Mouse (Mus musculus) spleen, embryonic (tissue): ENCODE data around the gene Shox2.

Experiments used
- CTCF ChIA-PET: fragments of 350-600 bp; sonication (Branson Sonifier 250); formaldehyde crosslinking; loops from one replicate; lab custom pipeline; 2022; lab: Charles Lee

Shox2 gene

DNA sequence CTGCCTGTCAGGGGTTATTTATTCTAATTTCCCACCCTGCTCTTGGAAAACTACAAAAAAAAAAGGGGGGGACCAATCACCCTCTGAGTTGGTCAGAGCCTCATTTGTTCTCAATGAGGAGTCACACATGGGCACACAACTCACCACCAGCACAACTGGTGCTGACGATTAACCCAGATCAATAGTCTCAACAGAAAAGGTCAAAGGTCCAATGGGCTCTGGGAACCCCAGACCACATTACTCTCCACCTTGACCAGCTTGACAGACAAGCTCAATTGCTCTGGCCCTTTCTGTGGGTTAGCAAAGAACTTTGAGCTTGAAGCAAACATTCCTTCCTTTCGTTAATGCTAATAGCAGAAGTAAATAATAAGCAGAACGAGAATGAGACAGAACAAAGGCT lies 16.7 kb downstream of the Shox2 start:
- CTCF ChIA-PET, result no interaction called here

DNA sequence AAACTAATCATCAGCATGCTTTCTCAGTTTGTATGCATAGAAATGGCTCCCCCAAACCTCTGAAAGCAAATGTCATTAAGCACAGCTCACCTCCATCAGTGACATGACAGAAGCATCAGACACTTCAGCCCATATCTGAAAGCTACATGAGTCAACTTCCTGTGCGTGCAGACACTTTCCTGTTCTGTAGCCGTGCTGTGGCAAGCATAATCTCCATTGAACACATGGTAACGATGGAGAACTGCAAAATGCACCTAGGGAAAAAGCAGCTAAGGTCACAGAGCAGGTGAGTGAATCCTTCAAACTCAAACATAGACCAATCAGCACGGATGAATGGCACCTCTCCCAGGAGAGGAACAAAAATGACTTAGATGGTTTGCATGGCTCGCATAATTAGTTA lies 21.6 kb downstream of the Shox2 start:
- CTCF ChIA-PET, result interaction anchor here (0.6 kb wide), 1 partner anchor 192 kb away, joined by 13 read pairs; no protein-coding TSS in a partner anchor

- CTCF ChIA-PET, result no interaction called here
These were observed 26.4 kb downstream of the Shox2 start for GRCm38 (mm10) chr3:66955126-66955525.

DNA sequence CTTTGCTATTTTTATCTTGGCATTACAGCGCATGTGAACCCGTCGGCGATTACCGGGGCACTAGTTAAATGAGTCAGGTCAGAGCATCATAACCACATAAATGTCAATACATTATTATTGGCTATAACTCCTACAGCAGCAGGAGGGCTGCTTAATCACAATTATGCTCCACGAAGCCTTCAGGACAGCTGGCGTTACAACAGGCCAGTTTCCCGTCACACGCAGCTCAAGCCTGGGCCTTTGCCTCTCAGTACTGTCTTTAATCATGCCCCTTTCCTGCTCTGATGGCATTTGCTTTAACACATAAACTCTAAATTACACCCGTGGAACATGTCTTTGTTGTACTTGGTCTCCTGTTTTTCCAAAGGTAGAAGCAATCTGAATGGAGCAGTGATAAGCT lies 41.9 kb downstream of the Shox2 start:
- CTCF ChIA-PET, result no interaction called here

DNA sequence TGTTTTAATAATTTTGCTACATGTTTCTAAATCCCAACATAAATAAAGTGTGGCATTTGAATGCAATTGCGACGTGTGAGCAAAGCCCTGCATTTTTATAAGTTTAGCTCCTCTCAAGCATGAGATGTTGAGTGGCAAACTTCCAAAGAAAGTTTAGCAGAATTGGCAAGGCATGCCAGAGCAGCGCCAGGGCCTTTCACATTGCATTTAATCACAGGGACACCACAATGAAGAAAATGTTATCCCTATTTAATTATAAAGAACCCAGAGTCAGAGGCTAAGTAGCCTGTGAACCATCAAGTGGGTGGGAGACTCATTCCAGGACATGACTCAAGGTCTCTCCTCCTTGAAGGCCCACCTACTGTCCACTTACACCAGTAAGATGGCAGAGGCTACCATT lies 59.1 kb downstream of the Shox2 start:
- CTCF ChIA-PET, result interaction anchor here (0.6 kb wide), 1 partner anchor 9 kb away, joined by 3 read pairs; no protein-coding TSS in a partner anchor
